Mouse (Mus musculus): ENCODE measurements at regions not wholly inside any gene's neighbourhood (a gene's known extent, or its start where the extent isn't known, plus 50 kb on each side); places are given as distances from the start of the nearest gene placed in this dataset. TPM values are rescaled to one million over a fixed set of nuclear protein-coding genes. Genes with fewer than 3 reads are reported as not detected.

- peak; percentile 15 for DNase-seq (ENCODE audit: low spot score)
- Histone ChIP-seq H3K36me3 (replicated peaks) (no peaks in the 10 kb centered on the region), H3K27me3 (replicated peaks; ENCODE audit: low read depth, poor library complexity, severe bottlenecking) (no peaks in the 10 kb centered on the region), H3K4me3 (no peak overlapping the region), H3K27ac (replicated peaks) (no peak overlapping the region), H3K4me1 (no peaks in the 10 kb centered on the region), H3K9me3 (no peaks in the 10 kb centered on the region)
- 76% methylated on average over 10 of the region's 10 CpGs for WGBS
These were observed 1202.0 kb downstream of the A830018L16Rik start for GRCm38 (mm10) chr1:12615733-12616481.

GRCm38 (mm10) chr1:12619981-12620380 lies 1206.1 kb downstream of the A830018L16Rik start:
- H3K9me3 ChIP-seq = no peaks in the 10 kb centered on the region
- H3K4me3 ChIP-seq = no peak overlapping the region
- no peak for DNase-seq (ENCODE audit: low spot score)
- no peaks in the 10 kb centered on the region for H3K36me3 ChIP-seq (replicated peaks)
- no peaks in the 10 kb centered on the region for H3K27me3 ChIP-seq (replicated peaks; ENCODE audit: low read depth, poor library complexity, severe bottlenecking)
- 88% methylated on average over 2 of the region's 2 CpGs for WGBS
- H3K4me1 ChIP-seq = no peaks in the 10 kb centered on the region
- H3K27ac ChIP-seq (replicated peaks) = no peak overlapping the region

GRCm38 (mm10) chr1:12620825-12621224 lies 1206.9 kb downstream of the A830018L16Rik start:
- WGBS = 88% methylated on average over 6 of the region's 6 CpGs

GRCm38 (mm10) chr1:12623158-12623557 lies 1209.3 kb downstream of the A830018L16Rik start:
- Histone ChIP-seq H3K4me1 (no peaks in the 10 kb centered on the region), H3K27me3 (replicated peaks; ENCODE audit: low read depth, poor library complexity, severe bottlenecking) (no peaks in the 10 kb centered on the region)
- no peak for DNase-seq (ENCODE audit: low spot score)

More at GRCm38 (mm10) chr1:12620825-12621224, 1206.9 kb downstream of the A830018L16Rik start:
- no peaks in the 10 kb centered on the region for H3K9me3 ChIP-seq
- no peaks in the 10 kb centered on the region for H3K27me3 ChIP-seq (replicated peaks; ENCODE audit: low read depth, poor library complexity, severe bottlenecking)
- no peak for DNase-seq (ENCODE audit: low spot score)
- H3K4me3 ChIP-seq = no peak overlapping the region
- no peak overlapping the region for H3K27ac ChIP-seq (replicated peaks)
- no peaks in the 10 kb centered on the region for H3K36me3 ChIP-seq (replicated peaks)
- H3K4me1 ChIP-seq = no peaks in the 10 kb centered on the region

GRCm38 (mm10) chr1:12633049-12633448 lies 1219.1 kb downstream of the A830018L16Rik start:
- Histone ChIP-seq H3K4me1 (peaks cover 7% of the 10 kb centered on the region; the same call in 1 of the 2 replicates), H3K36me3 (replicated peaks) (no peaks in the 10 kb centered on the region), H3K27ac (replicated peaks) (no peak overlapping the region), H3K9me3 (no peaks in the 10 kb centered on the region), H3K4me3 (no peak overlapping the region), H3K27me3 (replicated peaks; ENCODE audit: low read depth, poor library complexity, severe bottlenecking) (no peaks in the 10 kb centered on the region)
- WGBS = 92% methylated on average over 3 of the region's 3 CpGs
- DNase-seq (ENCODE audit: low spot score) = no peak

More at GRCm38 (mm10) chr1:12623158-12623557, 1209.3 kb downstream of the A830018L16Rik start:
- no peak overlapping the region for H3K4me3 ChIP-seq
- WGBS = 94% methylated on average over 4 of the region's 4 CpGs
- H3K27ac ChIP-seq (replicated peaks) = no peak overlapping the region
- no peaks in the 10 kb centered on the region for H3K9me3 ChIP-seq
- no peaks in the 10 kb centered on the region for H3K36me3 ChIP-seq (replicated peaks)

GRCm38 (mm10) chr1:12636326-12637147 lies 1222.6 kb downstream of the A830018L16Rik start:
- no peaks in the 10 kb centered on the region for H3K9me3 ChIP-seq
- 0 out of 2 replicates have a peak, but pooled peaks cover 4% of the 10 kb centered on the region for H3K27me3 ChIP-seq (replicated peaks; ENCODE audit: low read depth, poor library complexity, severe bottlenecking)
- no peak overlapping the region for H3K4me3 ChIP-seq
- 38% methylated on average over 9 of the region's 9 CpGs for WGBS
- H3K27ac ChIP-seq (replicated peaks) = no peak overlapping the region
- peaks cover 7% of the 10 kb centered on the region; the same call in 1 of the 2 replicates for H3K4me1 ChIP-seq
- H3K36me3 ChIP-seq (replicated peaks) = no peaks in the 10 kb centered on the region
- no peak for DNase-seq (ENCODE audit: low spot score)

GRCm38 (mm10) chr1:12640983-12641382 lies 1227.1 kb downstream of the A830018L16Rik start:
- no peak for DNase-seq (ENCODE audit: low spot score)
- 61% methylated on average over 4 of the region's 4 CpGs for WGBS
- no peaks in the 10 kb centered on the region for H3K9me3 ChIP-seq
- H3K4me3 ChIP-seq = no peak overlapping the region
- H3K36me3 ChIP-seq (replicated peaks) = no peaks in the 10 kb centered on the region
- no peak overlapping the region for H3K27ac ChIP-seq (replicated peaks)
- 0 out of 2 replicates have a peak, but pooled peaks cover 4% of the 10 kb centered on the region for H3K27me3 ChIP-seq (replicated peaks; ENCODE audit: low read depth, poor library complexity, severe bottlenecking)
- peaks cover 7% of the 10 kb centered on the region; the same call in 1 of the 2 replicates for H3K4me1 ChIP-seq

Small RNA genes lying in the stretch of these regions (microRNA-seq; reads per million reads assigned to microRNA genes)
- gene Mir6341 = not detected
